Mouse (Mus musculus): ENCODE measurements around the gene Zfp276. TPM values are rescaled to one million over a fixed set of nuclear protein-coding genes. Genes with fewer than 3 reads are reported as not detected.

The Zfp276 gene
- polyA plus RNA-seq, 1 experiment from 2014 or later: 5.5 TPM

- Histone ChIP-seq H3K4me3 (ENCODE audit: low read depth, low read length) (no peak overlapping the region), H3K36me3 (replicated peaks; ENCODE audit: insufficient read depth, low read length) (peaks cover 16% of the 10 kb centered on the region; the same call in 1 of the 2 replicates)
Observed at GRCm38 (mm10) chr8:123290166-123290565, 36.2 kb downstream of the Zfp276 start.

DNA sequence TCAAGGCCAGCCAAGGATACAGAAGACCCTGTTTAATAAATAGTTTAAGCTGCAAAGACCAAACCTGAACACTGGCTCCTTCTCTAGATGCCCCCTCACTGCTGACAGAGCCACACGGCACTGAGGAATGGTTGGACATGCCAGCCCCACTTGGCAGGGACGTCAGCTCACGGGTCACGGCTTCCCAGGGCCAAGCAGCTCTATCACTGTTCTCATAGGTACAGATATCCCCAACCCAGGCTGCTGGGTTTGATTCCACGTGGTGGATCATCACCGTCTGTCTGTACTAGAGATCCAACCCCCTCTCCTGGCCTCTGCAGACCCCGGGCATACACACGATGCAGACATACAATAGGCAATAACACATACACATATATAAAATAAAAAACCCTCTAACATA lies 36.7 kb downstream of the Zfp276 start:
- Histone ChIP-seq H3K4me1 (ENCODE audit: insufficient read depth) (no peaks in the 10 kb centered on the region), H3K4me3 (ENCODE audit: low read depth, low read length) (no peak overlapping the region), H3K36me3 (replicated peaks; ENCODE audit: insufficient read depth, low read length) (peaks cover 16% of the 10 kb centered on the region; the same call in 1 of the 2 replicates), H3K9me3 (ENCODE audit: low read length) (no peaks in the 10 kb centered on the region), H3K27me3 (ENCODE audit: insufficient read depth, low read length) (no peaks in the 10 kb centered on the region), H3K27ac (ENCODE audit: low read depth) (no peak overlapping the region), H3K9ac (replicated peaks) (no peak overlapping the region), H3K4me2 (ENCODE audit: low read depth, low read length) (no peak overlapping the region)
- no peak for ATAC-seq
- no peak for DNase-seq
- TF ChIP-seq CTCF (IDR thresholded peaks at IDR 0.05; ENCODE audit: low read depth) (no peak), EP300 (IDR thresholded peaks at IDR 0.05; ENCODE audit: low read depth) (no peak)
- 95% methylated on average over 8 of the region's 8 CpGs for WGBS (ENCODE audit: insufficient replicate concordance)

More at GRCm38 (mm10) chr8:123290166-123290565, 36.2 kb downstream of the Zfp276 start:
- TF ChIP-seq EP300 (IDR thresholded peaks at IDR 0.05; ENCODE audit: low read depth) (no peak), CTCF (IDR thresholded peaks at IDR 0.05; ENCODE audit: low read depth) (peak; percentile 75)
- no peak overlapping the region for H3K27ac ChIP-seq (ENCODE audit: low read depth)
- 78% methylated on average over 4 of the region's 4 CpGs for WGBS (ENCODE audit: insufficient replicate concordance)
- H3K9ac ChIP-seq (replicated peaks): no peak overlapping the region
- no peaks in the 10 kb centered on the region for H3K4me1 ChIP-seq (ENCODE audit: insufficient read depth)
- H3K4me2 ChIP-seq (ENCODE audit: low read depth, low read length): no peak overlapping the region
- ATAC-seq: peak; percentile 41; the same call in 1 of the 2 replicates
- peak; percentile 64 for DNase-seq
- H3K9me3 ChIP-seq (ENCODE audit: low read length): no peaks in the 10 kb centered on the region
- H3K27me3 ChIP-seq (ENCODE audit: insufficient read depth, low read length): no peaks in the 10 kb centered on the region

- Histone ChIP-seq H3K27ac (ENCODE audit: low read depth) (no peak overlapping the region), H3K27me3 (ENCODE audit: insufficient read depth, low read length) (no peaks in the 10 kb centered on the region), H3K36me3 (replicated peaks; ENCODE audit: insufficient read depth, low read length) (0 out of 2 replicates have a peak, but pooled peaks cover 14% of the 10 kb centered on the region), H3K9me3 (ENCODE audit: low read length) (no peaks in the 10 kb centered on the region), H3K4me3 (ENCODE audit: low read depth, low read length) (no peak overlapping the region), H3K9ac (replicated peaks) (no peak overlapping the region), H3K4me2 (ENCODE audit: low read depth, low read length) (no peak overlapping the region), H3K4me1 (ENCODE audit: insufficient read depth) (no peaks in the 10 kb centered on the region)
- 78% methylated on average over 8 of the region's 8 CpGs for WGBS (ENCODE audit: insufficient replicate concordance)
- ATAC-seq (no peak), DNase-seq (no peak)
- no peak for TF ChIP-seq EP300 (IDR thresholded peaks at IDR 0.05; ENCODE audit: low read depth)
- no peak for TF ChIP-seq CTCF (IDR thresholded peaks at IDR 0.05; ENCODE audit: low read depth)
Observed at GRCm38 (mm10) chr8:123291716-123292115, 37.7 kb downstream of the Zfp276 start.

GRCm38 (mm10) chr8:123292281-123292680 lies 38.3 kb downstream of the Zfp276 start:
- Histone ChIP-seq H3K27ac (ENCODE audit: low read depth) (no peak overlapping the region), H3K36me3 (replicated peaks; ENCODE audit: insufficient read depth, low read length) (0 out of 2 replicates have a peak, but pooled peaks cover 14% of the 10 kb centered on the region), H3K9me3 (ENCODE audit: low read length) (no peaks in the 10 kb centered on the region), H3K27me3 (ENCODE audit: insufficient read depth, low read length) (no peaks in the 10 kb centered on the region), H3K4me1 (ENCODE audit: insufficient read depth) (no peaks in the 10 kb centered on the region), H3K4me3 (ENCODE audit: low read depth, low read length) (no peak overlapping the region), H3K4me2 (ENCODE audit: low read depth, low read length) (no peak overlapping the region), H3K9ac (replicated peaks) (no peak overlapping the region)
- DNase-seq (no peak), ATAC-seq (no peak)
- 72% methylated on average over 3 of the region's 3 CpGs for WGBS (ENCODE audit: insufficient replicate concordance)
- TF ChIP-seq CTCF (IDR thresholded peaks at IDR 0.05; ENCODE audit: low read depth) (no peak), EP300 (IDR thresholded peaks at IDR 0.05; ENCODE audit: low read depth) (no peak)

DNA sequence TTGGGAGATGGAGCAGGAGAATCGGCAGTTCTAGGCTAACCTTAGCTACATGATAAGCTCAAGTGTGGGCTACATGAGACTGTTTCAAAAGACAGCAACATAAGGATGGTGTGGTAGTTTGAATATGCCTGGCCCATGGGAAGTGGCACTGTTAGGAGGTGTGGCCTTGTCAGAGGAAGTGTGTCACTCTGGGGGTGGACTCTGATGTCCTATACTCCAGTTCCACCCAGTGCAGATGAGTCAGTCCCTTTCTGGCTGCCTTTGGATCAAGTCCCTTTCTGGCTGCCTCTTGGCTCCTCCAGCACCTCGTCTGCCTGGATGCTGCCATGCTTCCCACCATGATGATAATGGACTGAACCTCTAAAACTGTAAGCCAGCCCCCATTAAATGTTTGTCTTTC lies 38.8 kb downstream of the Zfp276 start:
- H3K9ac ChIP-seq (replicated peaks): no peak overlapping the region
- ATAC-seq (peak; percentile 53), DNase-seq (no peak)
- no peak overlapping the region for H3K4me2 ChIP-seq (ENCODE audit: low read depth, low read length)
- no peaks in the 10 kb centered on the region for H3K4me1 ChIP-seq (ENCODE audit: insufficient read depth)
- no peak overlapping the region for H3K4me3 ChIP-seq (ENCODE audit: low read depth, low read length)
- 71% methylated on average over 2 of the region's 2 CpGs for WGBS (ENCODE audit: insufficient replicate concordance)
- H3K27ac ChIP-seq (ENCODE audit: low read depth): no peak overlapping the region
- 0 out of 2 replicates have a peak, but pooled peaks cover 12% of the 10 kb centered on the region for H3K36me3 ChIP-seq (replicated peaks; ENCODE audit: insufficient read depth, low read length)
- H3K9me3 ChIP-seq (ENCODE audit: low read length): no peaks in the 10 kb centered on the region
- TF ChIP-seq EP300 (IDR thresholded peaks at IDR 0.05; ENCODE audit: low read depth) (no peak), CTCF (IDR thresholded peaks at IDR 0.05; ENCODE audit: low read depth) (no peak)
- no peaks in the 10 kb centered on the region for H3K27me3 ChIP-seq (ENCODE audit: insufficient read depth, low read length)

- Histone ChIP-seq H3K4me3 (ENCODE audit: low read depth, low read length) (no peak overlapping the region), H3K4me2 (ENCODE audit: low read depth, low read length) (no peak overlapping the region), H3K4me1 (ENCODE audit: insufficient read depth) (0 out of 2 replicates have a peak, but pooled peaks cover 3% of the 10 kb centered on the region), H3K36me3 (replicated peaks; ENCODE audit: insufficient read depth, low read length) (peaks cover 9% of the 10 kb centered on the region; the same call in 1 of the 2 replicates), H3K27me3 (ENCODE audit: insufficient read depth, low read length) (no peaks in the 10 kb centered on the region), H3K27ac (ENCODE audit: low read depth) (no peak overlapping the region), H3K9me3 (ENCODE audit: low read length) (no peaks in the 10 kb centered on the region), H3K9ac (replicated peaks) (no peak overlapping the region)
- WGBS (ENCODE audit: insufficient replicate concordance): 66% methylated on average over 11 of the region's 11 CpGs
- DNase-seq (peak; percentile 42), ATAC-seq (peak; percentile 60)
- TF ChIP-seq CTCF (IDR thresholded peaks at IDR 0.05; ENCODE audit: low read depth) (no peak), EP300 (IDR thresholded peaks at IDR 0.05; ENCODE audit: low read depth) (no peak)
Observed at GRCm38 (mm10) chr8:123298301-123298700, 44.3 kb downstream of the Zfp276 start.

Measured in liver, postnatal 0 days (tissue).